Mouse (Mus musculus): ENCODE results near the gene Samd13. TPM values are rescaled to one million over a fixed set of nuclear protein-coding genes. Genes with fewer than 3 reads are reported as not detected.
A peak's percentile ranks its signal among the peaks of the same experiment; 100 is the strongest.

Samd13 gene
- polyA plus RNA-seq (2015; fragmentation: Nextera tagmentation; extraction: Ambion mirVana), result 1.2 and 1.4 TPM in 2 replicates

GRCm38 (mm10) chr3:146684811-146685675, at the start of gene Samd13:
TSS of gene Samd13 (minus strand) at chr3:146685592.
- Histone ChIP-seq H3K4me3 (replicated peaks) (peak within 1 kb of the TSS; percentile 53), H3K36me3 (no peaks in the 10 kb centered on the region), H3K4me2 (replicated peaks) (peak within 1 kb of the TSS; percentile 85), H3K9ac (0 out of 2 replicates have a peak within 1 kb of the TSS, but pooled peaks have one; percentile 31), H3K27me3 (no peaks in the 10 kb centered on the region), H3K4me1 (peaks cover 27% of the 10 kb centered on the region), H3K9me3 (replicated peaks) (no peaks in the 10 kb centered on the region), H3K27ac (replicated peaks) (peak within 1 kb of the TSS; percentile 63)
- WGBS, result 3% methylated on average over 50 of the region's 50 CpGs
- peak; percentile 91 for ATAC-seq (ENCODE audit: insufficient number of reproducible peaks, low FRiP score, low TSS enrichment, low read depth)

GRCm38 (mm10) chr3:146731499-146731898, 46.1 kb upstream of the Samd13 start:
- ATAC-seq (ENCODE audit: insufficient number of reproducible peaks, low FRiP score, low TSS enrichment, low read depth), result no peak

GRCm38 (mm10) chr3:146723037-146723436, 37.6 kb upstream of the Samd13 start:
- H3K27me3 ChIP-seq, result no peaks in the 10 kb centered on the region
- H3K27ac ChIP-seq (replicated peaks), result no peak overlapping the region
- no peak overlapping the region for H3K4me3 ChIP-seq (replicated peaks)
- H3K4me1 ChIP-seq, result no peaks in the 10 kb centered on the region
- ATAC-seq (ENCODE audit: insufficient number of reproducible peaks, low FRiP score, low TSS enrichment, low read depth), result no peak
- H3K9me3 ChIP-seq (replicated peaks), result 0 out of 2 replicates have a peak, but pooled peaks cover 10% of the 10 kb centered on the region
- peaks cover 24% of the 10 kb centered on the region for H3K36me3 ChIP-seq
- no peak overlapping the region for H3K9ac ChIP-seq
- 36% methylated on average over 3 of the region's 3 CpGs for WGBS
- H3K4me2 ChIP-seq (replicated peaks), result no peak overlapping the region

More at GRCm38 (mm10) chr3:146731499-146731898, 46.1 kb upstream of the Samd13 start:
- Histone ChIP-seq H3K9me3 (replicated peaks) (0 out of 2 replicates have a peak, but pooled peaks cover 4% of the 10 kb centered on the region), H3K4me1 (no peaks in the 10 kb centered on the region), H3K27ac (replicated peaks) (no peak overlapping the region), H3K4me2 (replicated peaks) (no peak overlapping the region), H3K27me3 (no peaks in the 10 kb centered on the region), H3K9ac (no peak overlapping the region), H3K4me3 (replicated peaks) (no peak overlapping the region), H3K36me3 (peaks cover 51% of the 10 kb centered on the region)
- 95% methylated on average over 11 of the region's 11 CpGs for WGBS

- no peak for ATAC-seq (ENCODE audit: insufficient number of reproducible peaks, low FRiP score, low TSS enrichment, low read depth)
- H3K9me3 ChIP-seq (replicated peaks), result no peaks in the 10 kb centered on the region
- no peaks in the 10 kb centered on the region for H3K36me3 ChIP-seq
- no peak overlapping the region for H3K4me3 ChIP-seq (replicated peaks)
- 51% methylated on average over 4 of the region's 4 CpGs for WGBS
- H3K9ac ChIP-seq, result no peak overlapping the region
- H3K4me1 ChIP-seq, result no peaks in the 10 kb centered on the region
- H3K4me2 ChIP-seq (replicated peaks), result no peak overlapping the region
- H3K27ac ChIP-seq (replicated peaks), result no peak overlapping the region
- no peaks in the 10 kb centered on the region for H3K27me3 ChIP-seq
Measured at GRCm38 (mm10) chr3:146719696-146720095, 34.3 kb upstream of the Samd13 start.

- 76% methylated on average over 5 of the region's 5 CpGs for WGBS
- Histone ChIP-seq H3K9ac (no peak overlapping the region), H3K27me3 (no peaks in the 10 kb centered on the region), H3K4me1 (no peaks in the 10 kb centered on the region), H3K27ac (replicated peaks) (no peak overlapping the region), H3K4me2 (replicated peaks) (no peak overlapping the region), H3K9me3 (replicated peaks) (no peaks in the 10 kb centered on the region), H3K36me3 (no peaks in the 10 kb centered on the region), H3K4me3 (replicated peaks) (no peak overlapping the region)
- no peak for ATAC-seq (ENCODE audit: insufficient number of reproducible peaks, low FRiP score, low TSS enrichment, low read depth)
Measured at GRCm38 (mm10) chr3:146718251-146718650, 32.9 kb upstream of the Samd13 start.

GRCm38 (mm10) chr3:146712305-146712704, 26.9 kb upstream of the Samd13 start:
- no peak for ATAC-seq (ENCODE audit: insufficient number of reproducible peaks, low FRiP score, low TSS enrichment, low read depth)
- Histone ChIP-seq H3K4me2 (replicated peaks) (no peak overlapping the region), H3K9ac (no peak overlapping the region), H3K4me1 (peaks cover 7% of the 10 kb centered on the region; the same call in 1 of the 2 replicates), H3K36me3 (no peaks in the 10 kb centered on the region), H3K27me3 (peaks cover 4% of the 10 kb centered on the region; the same call in 1 of the 2 replicates), H3K27ac (replicated peaks) (no peak overlapping the region), H3K4me3 (replicated peaks) (no peak overlapping the region), H3K9me3 (replicated peaks) (no peaks in the 10 kb centered on the region)
- WGBS, result 72% methylated on average over 7 of the region's 7 CpGs

GRCm38 (mm10) chr3:146711559-146711958, 26.2 kb upstream of the Samd13 start:
- Histone ChIP-seq H3K36me3 (no peaks in the 10 kb centered on the region), H3K4me1 (peaks cover 7% of the 10 kb centered on the region; the same call in 1 of the 2 replicates), H3K4me3 (replicated peaks) (no peak overlapping the region), H3K27ac (replicated peaks) (no peak overlapping the region), H3K27me3 (peaks cover 4% of the 10 kb centered on the region; the same call in 1 of the 2 replicates), H3K4me2 (replicated peaks) (no peak overlapping the region), H3K9me3 (replicated peaks) (no peaks in the 10 kb centered on the region), H3K9ac (no peak overlapping the region)
- WGBS, result 35% methylated on average over 6 of the region's 6 CpGs
- ATAC-seq (ENCODE audit: insufficient number of reproducible peaks, low FRiP score, low TSS enrichment, low read depth), result no peak

GRCm38 (mm10) chr3:146711084-146711483, 25.7 kb upstream of the Samd13 start:
- Histone ChIP-seq H3K9me3 (replicated peaks) (no peaks in the 10 kb centered on the region), H3K27ac (replicated peaks) (no peak overlapping the region), H3K9ac (no peak overlapping the region), H3K27me3 (peaks cover 4% of the 10 kb centered on the region; the same call in 1 of the 2 replicates), H3K4me1 (peaks cover 7% of the 10 kb centered on the region; the same call in 1 of the 2 replicates), H3K4me2 (replicated peaks) (no peak overlapping the region), H3K4me3 (replicated peaks) (no peak overlapping the region), H3K36me3 (no peaks in the 10 kb centered on the region)
- ATAC-seq (ENCODE audit: insufficient number of reproducible peaks, low FRiP score, low TSS enrichment, low read depth), result no peak
- WGBS, result 43% methylated on average over 7 of the region's 7 CpGs

- no peaks in the 10 kb centered on the region for H3K36me3 ChIP-seq
- no peak overlapping the region for H3K4me2 ChIP-seq (replicated peaks)
Measured at GRCm38 (mm10) chr3:146709086-146709485, 23.7 kb upstream of the Samd13 start.

GRCm38 (mm10) chr3:146708381-146708780, 23.0 kb upstream of the Samd13 start:
- H3K4me1 ChIP-seq, result peaks cover 7% of the 10 kb centered on the region; the same call in 1 of the 2 replicates
- H3K4me3 ChIP-seq (replicated peaks), result no peak overlapping the region
- no peak overlapping the region for H3K4me2 ChIP-seq (replicated peaks)
- H3K9me3 ChIP-seq (replicated peaks), result no peaks in the 10 kb centered on the region
- no peak overlapping the region for H3K9ac ChIP-seq
- H3K36me3 ChIP-seq, result no peaks in the 10 kb centered on the region
- 78% methylated on average over 3 of the region's 3 CpGs for WGBS
- H3K27me3 ChIP-seq, result peaks cover 4% of the 10 kb centered on the region; the same call in 1 of the 2 replicates
- ATAC-seq (ENCODE audit: insufficient number of reproducible peaks, low FRiP score, low TSS enrichment, low read depth), result no peak
- H3K27ac ChIP-seq (replicated peaks), result no peak overlapping the region

More at GRCm38 (mm10) chr3:146709086-146709485, 23.7 kb upstream of the Samd13 start:
- ATAC-seq (ENCODE audit: insufficient number of reproducible peaks, low FRiP score, low TSS enrichment, low read depth), result no peak
- no peak overlapping the region for H3K27ac ChIP-seq (replicated peaks)
- peaks cover 7% of the 10 kb centered on the region; the same call in 1 of the 2 replicates for H3K4me1 ChIP-seq
- no peaks in the 10 kb centered on the region for H3K9me3 ChIP-seq (replicated peaks)
- no peak overlapping the region for H3K4me3 ChIP-seq (replicated peaks)
- H3K9ac ChIP-seq, result no peak overlapping the region
- 61% methylated on average over 1 of the region's 1 CpGs for WGBS
- peaks cover 4% of the 10 kb centered on the region; the same call in 1 of the 2 replicates for H3K27me3 ChIP-seq

GRCm38 (mm10) chr3:146704099-146704498, 18.7 kb upstream of the Samd13 start:
- Histone ChIP-seq H3K36me3 (no peaks in the 10 kb centered on the region), H3K4me1 (no peaks in the 10 kb centered on the region), H3K4me2 (replicated peaks) (no peak overlapping the region), H3K27ac (replicated peaks) (no peak overlapping the region), H3K27me3 (no peaks in the 10 kb centered on the region), H3K4me3 (replicated peaks) (no peak overlapping the region), H3K9ac (no peak overlapping the region), H3K9me3 (replicated peaks) (no peaks in the 10 kb centered on the region)
- 94% methylated on average over 4 of the region's 4 CpGs for WGBS
- no peak for ATAC-seq (ENCODE audit: insufficient number of reproducible peaks, low FRiP score, low TSS enrichment, low read depth)

All from embryonic facial prominence, embryonic 15.5 days (tissue).